18 mouse cellular contexts compared by ENCODE assay signal in genomic region chr6:52218643-52219215, GRCm38 (mm10). TPM values are rescaled to one million over a fixed set of nuclear protein-coding genes. Genes with fewer than 3 reads are reported as not detected.
A peak's percentile ranks its signal among the peaks of the same experiment; 100 is the strongest.
DNase-seq lines count a peak whose midpoint lies in the region; ATAC-seq lines count a peak whose summit lies in the region.
"Had no signal": no experiment of that assay in that cellular context is flagged by ENCODE, and none has a peak within 500 bp of the region (broad histone marks: within the 10 kb centered on the region; RNA-seq: fewer than 3 reads in every experiment).

No protein-coding gene starts in this region.

- peaks cover 65% of the 10 kb centered on the region for H3K4me1 ChIP-seq in limb, embryonic 12.5 days (replicated peaks)
- peaks cover 15% of the 10 kb centered on the region for H3K4me1 ChIP-seq in stomach, embryonic 15.5 days

- H3K27ac ChIP-seq in limb, embryonic 12.5 days = peak overlapping the region; percentile 99
- H3K27ac ChIP-seq in stomach, embryonic 15.5 days = no peak overlapping the region
- H3K27ac ChIP-seq: heart, embryonic 13.5 days; hindbrain, embryonic 14.5 days had no signal

- peak overlapping the region; percentile 96 for H3K4me2 ChIP-seq in limb, embryonic 12.5 days
- 0 out of 2 replicates have a peak overlapping the region, but pooled peaks have one; percentile 55 for H3K4me2 ChIP-seq in stomach, embryonic 15.5 days
- H3K4me2 ChIP-seq: heart, embryonic 13.5 days; hindbrain, embryonic 14.5 days had no signal

- peak; percentile 19 to 37 for DNase-seq in adrenal gland, adult (ENCODE audit: inconsistent age in 2 of 2, low spot score in 1 of 2)
- DNase-seq in adrenal gland, adult 8-10 months = no peak
- DNase-seq in testis, postnatal 10 days (ENCODE audit: low spot score) = peak; percentile 42
- no peak for DNase-seq in testis, postnatal 14 days (ENCODE audit: low spot score)
- DNase-seq in retina, embryonic 14.5 days (ENCODE audit: low spot score) = no peak
- DNase-seq in right cerebral cortex, postnatal 10 days (ENCODE audit: low spot score in 2 of 2) = no peak
- DNase-seq: adrenal gland, postnatal 10 days; cerebellum, postnatal 36 days; gastrocnemius, postnatal 36 days; right cerebral cortex, postnatal 4 days had no signal

- peak overlapping the region; percentile 89 for H3K4me3 ChIP-seq in limb, embryonic 12.5 days (replicated peaks)
- no peak overlapping the region for H3K4me3 ChIP-seq in stomach, embryonic 15.5 days (replicated peaks)
- H3K4me3 ChIP-seq: heart, embryonic 13.5 days had no signal

- 5% methylated on average over 14 of the region's 14 CpGs for WGBS in limb, embryonic 12.5 days
- WGBS in stomach, embryonic 15.5 days = 24% methylated on average over 14 of the region's 14 CpGs

- H3K9ac ChIP-seq in limb, embryonic 12.5 days (replicated peaks) = peak overlapping the region; percentile 94
- no peak overlapping the region for H3K9ac ChIP-seq in stomach, embryonic 15.5 days
- H3K9ac ChIP-seq: heart, embryonic 13.5 days; hindbrain, embryonic 14.5 days had no signal

- peaks cover 1% of the 10 kb centered on the region; the same call in 1 of the 2 replicates for H3K36me3 ChIP-seq in limb, embryonic 12.5 days
- no peaks in the 10 kb centered on the region for H3K36me3 ChIP-seq in stomach, embryonic 15.5 days
- H3K36me3 ChIP-seq: heart, embryonic 13.5 days had no signal

- H3K9me3 ChIP-seq in limb, embryonic 12.5 days = no peaks in the 10 kb centered on the region
- no peaks in the 10 kb centered on the region for H3K9me3 ChIP-seq in stomach, embryonic 15.5 days
- H3K9me3 ChIP-seq: heart, embryonic 13.5 days had no signal

- H3K27me3 ChIP-seq in limb, embryonic 12.5 days = peaks cover 6% of the 10 kb centered on the region
- H3K27me3 ChIP-seq in stomach, embryonic 15.5 days (replicated peaks) = peaks cover 92% of the 10 kb centered on the region

- ATAC-seq in limb, embryonic 12.5 days (ENCODE audit: insufficient number of reproducible peaks, insufficient read depth, low FRiP score, low TSS enrichment, low read depth) = no peak
- no peak for ATAC-seq in stomach, embryonic 15.5 days (ENCODE audit: insufficient read depth, low FRiP score, low read depth)
- ATAC-seq: forebrain, embryonic 16.5 days; lung, postnatal 0 days had no signal

RNA-seq across cellular contexts. Expression of gene Hoxa7, which starts 2.9 kb away (rescaled TPM):
- total RNA-seq in adrenal gland, adult 8-10 months (2022) = 10 to 100 TPM; 12.9 to 27.9 (median 19.1) TPM
- 11.7 and 13.8 TPM in 2 replicates for polyA plus RNA-seq in limb, embryonic 12.5 days (2016; fragmentation: Nextera tagmentation; extraction: Ambion mirVana)
- polyA plus RNA-seq in stomach, embryonic 15.5 days (2015; fragmentation: Nextera tagmentation; extraction: Ambion mirVana) = 7.6 and 12.1 TPM in 2 replicates
- total RNA-seq: liver, adult 2 months had no signal
- polyA plus RNA-seq: forebrain, embryonic 16.5 days had no signal

RNA-seq across cellular contexts. Expression of gene Gm28308, which starts 5.6 kb away (rescaled TPM):
- total RNA-seq in adrenal gland, adult 8-10 months (2022) = 1 to 10 TPM in 2 of 4 experiments, under 1 TPM in 2; 0.49 to 2.8 (median 1.4) TPM
- 2.1 TPM in 1 of 2 replicates, not detected in the other for polyA plus RNA-seq in limb, embryonic 12.5 days (2016; fragmentation: Nextera tagmentation; extraction: Ambion mirVana)
- polyA plus RNA-seq in stomach, embryonic 15.5 days (2015; fragmentation: Nextera tagmentation; extraction: Ambion mirVana) = not detected in 2 replicates
- total RNA-seq: liver, adult 2 months had no signal
- polyA plus RNA-seq: embryonic facial prominence, embryonic 14.5 days; forebrain, embryonic 16.5 days; heart, embryonic 13.5 days; hindbrain, embryonic 14.5 days; liver, adult 2 months; lung, postnatal 0 days had no signal

RNA-seq across cellular contexts. Expression of gene Hoxa3, which starts 5.6 kb away (rescaled TPM):
- total RNA-seq in adrenal gland, adult 8-10 months (2022) = 1 to 10 TPM; 2.9 to 9.8 (median 6.8) TPM
- 7.7 and 7.9 TPM in 2 replicates for polyA plus RNA-seq in limb, embryonic 12.5 days (2016; fragmentation: Nextera tagmentation; extraction: Ambion mirVana)
- polyA plus RNA-seq in stomach, embryonic 15.5 days (2015; fragmentation: Nextera tagmentation; extraction: Ambion mirVana) = 8.0 and 9.6 TPM in 2 replicates
- polyA plus RNA-seq: forebrain, embryonic 16.5 days had no signal

RNA-seq across cellular contexts. Expression of gene Hoxa6, which starts 10.2 kb away (rescaled TPM):
- 1 to 10 TPM; 3.6 to 9.5 (median 5.2) TPM for total RNA-seq in adrenal gland, adult 8-10 months (2022)
- 3.1 and 4.1 TPM in 2 replicates for polyA plus RNA-seq in limb, embryonic 12.5 days (2016; fragmentation: Nextera tagmentation; extraction: Ambion mirVana)
- 1.7 and 1.9 TPM in 2 replicates for polyA plus RNA-seq in stomach, embryonic 15.5 days (2015; fragmentation: Nextera tagmentation; extraction: Ambion mirVana)
- total RNA-seq: liver, adult 2 months had no signal
- polyA plus RNA-seq: embryonic facial prominence, embryonic 14.5 days; forebrain, embryonic 16.5 days; liver, adult 2 months had no signal

RNA-seq across cellular contexts. Expression of gene Hoxa9, which starts 12.2 kb away (rescaled TPM):
- total RNA-seq in adrenal gland, adult 8-10 months (2022) = under 1 TPM in 3 of 4 experiments, not detected in 1; 0.27 to 0.56 (median 0.55) TPM
- polyA plus RNA-seq in limb, embryonic 12.5 days (2016; fragmentation: Nextera tagmentation; extraction: Ambion mirVana) = 74.7 and 77.4 TPM in 2 replicates
- 0.49 and 1.9 TPM in 2 replicates for polyA plus RNA-seq in stomach, embryonic 15.5 days (2015; fragmentation: Nextera tagmentation; extraction: Ambion mirVana)
- total RNA-seq: liver, adult 2 months had no signal
- polyA plus RNA-seq: forebrain, embryonic 16.5 days had no signal

Comparison
In these comparisons a context has a peak if more than half of its experiments do, and no peak if none do; other contexts are left out.
1. DNase-seq: peak in adrenal gland, adult (2 of 2) and testis, postnatal 10 days (single experiment); none in adrenal gland, adult 8-10 months (single experiment), testis, postnatal 14 days (single experiment), retina, embryonic 14.5 days (single experiment) and right cerebral cortex, postnatal 10 days (0 of 2).